Mouse (Mus musculus): ENCODE measurements around the gene Tmem14c. TPM values are rescaled to one million over a fixed set of nuclear protein-coding genes. Genes with fewer than 3 reads are reported as not detected.

The Tmem14c gene
- polyA plus RNA-seq, 1 experiment from 2014 or later, result 264 TPM

DNA sequence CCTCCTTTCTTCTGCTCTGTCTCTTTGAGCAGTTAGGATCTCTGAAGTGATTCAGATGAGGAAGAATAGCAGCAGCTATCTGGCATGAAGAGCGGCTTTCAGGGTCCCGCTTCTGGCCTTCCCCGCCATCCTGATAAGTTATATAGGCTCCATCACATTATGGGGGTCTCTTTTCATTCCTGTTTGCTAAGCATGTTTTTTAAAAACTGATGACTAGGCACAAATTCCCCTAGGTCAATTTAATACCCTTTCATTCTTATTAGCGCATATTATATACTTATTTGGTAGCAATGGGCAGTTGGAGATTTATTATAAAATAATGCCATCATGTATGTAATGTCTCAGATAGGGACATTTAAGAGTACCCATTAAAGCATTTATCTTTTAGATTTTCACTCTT is 51.5 kb downstream of the Tmem14c start:
- ATAC-seq (ENCODE audit: insufficient read depth, low FRiP score), result no peak
- Histone ChIP-seq H3K9ac (ENCODE audit: low read length) (no peak overlapping the region), H3K4me2 (ENCODE audit: low read depth, low read length) (no peak overlapping the region), H3K4me3 (replicated peaks; ENCODE audit: low read length) (no peak overlapping the region), H3K27me3 (ENCODE audit: control insufficient read depth, insufficient read depth, low read length) (no peaks in the 10 kb centered on the region), H3K9me3 (replicated peaks; ENCODE audit: control insufficient read depth, low read length) (no peaks in the 10 kb centered on the region), H3K36me3 (ENCODE audit: control insufficient read depth, insufficient read depth, low read length) (no peaks in the 10 kb centered on the region), H3K27ac (ENCODE audit: low read length) (no peak overlapping the region), H3K4me1 (ENCODE audit: control insufficient read depth, insufficient read depth, low read length) (no peaks in the 10 kb centered on the region)
- WGBS, result 94% methylated on average over 4 of the region's 4 CpGs

DNA sequence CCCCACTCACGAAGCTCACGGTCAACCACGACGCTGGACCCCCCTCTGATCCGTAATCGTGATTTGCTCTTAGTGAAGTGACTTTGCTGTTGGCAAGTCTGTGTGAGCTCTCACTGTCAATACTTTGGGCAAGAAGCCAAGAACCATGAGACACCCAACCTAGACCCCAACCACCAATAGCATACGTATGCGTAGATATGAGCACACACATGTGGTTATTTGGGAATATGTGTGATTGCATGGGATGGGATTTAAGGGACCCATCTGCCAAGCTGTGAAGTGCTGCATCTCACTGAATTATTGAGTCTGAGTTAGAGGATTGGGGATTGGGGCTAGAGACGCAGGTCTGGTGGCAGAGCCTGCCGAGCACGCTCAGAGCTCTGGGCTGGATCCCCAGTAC is 55.5 kb downstream of the Tmem14c start:
- Histone ChIP-seq H3K27me3 (ENCODE audit: control insufficient read depth, insufficient read depth, low read length) (no peaks in the 10 kb centered on the region), H3K9ac (ENCODE audit: low read length) (no peak overlapping the region), H3K36me3 (ENCODE audit: control insufficient read depth, insufficient read depth, low read length) (no peaks in the 10 kb centered on the region), H3K9me3 (replicated peaks; ENCODE audit: control insufficient read depth, low read length) (no peaks in the 10 kb centered on the region), H3K4me2 (ENCODE audit: low read depth, low read length) (no peak overlapping the region), H3K4me1 (ENCODE audit: control insufficient read depth, insufficient read depth, low read length) (no peaks in the 10 kb centered on the region), H3K27ac (ENCODE audit: low read length) (no peak overlapping the region), H3K4me3 (replicated peaks; ENCODE audit: low read length) (no peak overlapping the region)
- WGBS, result 91% methylated on average over 11 of the region's 11 CpGs
- ATAC-seq (ENCODE audit: insufficient read depth, low FRiP score), result no peak

Other genes with a start within 250 kb of the Tmem14c start
- gene Gcnt2, start 156.5 kb upstream of the Tmem14c start, polyA plus RNA-seq (2015; fragmentation: Nextera tagmentation; extraction: Ambion mirVana), result 9.4 and 11.3 TPM in 2 replicates
- 68.0 and 70.5 TPM in 2 replicates for gene Pak1ip1, start 15.3 kb upstream of the Tmem14c start, polyA plus RNA-seq (2015; fragmentation: Nextera tagmentation; extraction: Ambion mirVana)
- 0.35 and 0.49 TPM in 2 replicates for gene Mak, start 63.4 kb downstream of the Tmem14c start, polyA plus RNA-seq (2015; fragmentation: Nextera tagmentation; extraction: Ambion mirVana)
- gene Gcm2, start 94.7 kb downstream of the Tmem14c start, polyA plus RNA-seq (2015; fragmentation: Nextera tagmentation; extraction: Ambion mirVana), result not detected in 2 replicates
- gene Sycp2l, start 98.0 kb downstream of the Tmem14c start, polyA plus RNA-seq (2015; fragmentation: Nextera tagmentation; extraction: Ambion mirVana), result 0.31 and 0.32 TPM in 2 replicates
- gene Elovl2, start 204.1 kb downstream of the Tmem14c start, polyA plus RNA-seq (2015; fragmentation: Nextera tagmentation; extraction: Ambion mirVana), result 6.1 and 7.2 TPM in 2 replicates
- gene Smim13, start 233.6 kb downstream of the Tmem14c start, polyA plus RNA-seq (2015; fragmentation: Nextera tagmentation; extraction: Ambion mirVana), result 14.1 and 14.4 TPM in 2 replicates